Mouse (Mus musculus) midbrain, postnatal 0 days (tissue): ENCODE results near the gene Shd. TPM values are rescaled to one million over a fixed set of nuclear protein-coding genes. Genes with fewer than 3 reads are reported as not detected.

Source experiments
- ATAC-seq: fragments of 200-750 bp; cut with Nextera tagmentation; 2 replicates; pipeline ENCODE4 v1.8.0; 2017; ENCODE audit warnings: moderate number of reproducible peaks, mild to moderate bottlenecking, moderate TSS enrichment, moderate library complexity; ENCODE audit not compliant: low FRiP score
- DNase-seq: peaks from one replicate; pipeline ENCODE4 v3.0.0-alpha.2; 2015; ENCODE audit warnings: low spot score
- H3K27ac ChIP-seq: fragments of 300-500 bp; sonication (generic); 2 replicates; pipeline ENCODE4 v1.5.1; 2014; ENCODE audit warnings: low read depth, mild to moderate bottlenecking, low read length, mixed read lengths
- H3K27me3 ChIP-seq: fragments of 300-500 bp; sonication (generic); 2 replicates; pipeline ENCODE4 v1.6.1; 2014; ENCODE audit warnings: low read length, control low read depth, mixed read lengths; ENCODE audit not compliant: insufficient read depth
- H3K36me3 ChIP-seq: fragments of 300-500 bp; sonication (generic); 2 replicates; pipeline ENCODE4 v1.6.1; 2014; ENCODE audit warnings: low read length, control low read depth, mixed read lengths; ENCODE audit not compliant: insufficient read depth
- H3K4me1 ChIP-seq: fragments of 300-500 bp; sonication (generic); 2 replicates; pipeline ENCODE4 v1.6.1; 2014; ENCODE audit warnings: mild to moderate bottlenecking, control low read depth, antibody characterized with exemption, low read length, mixed read lengths; ENCODE audit not compliant: insufficient read depth
- H3K4me2 ChIP-seq: fragments of 300-500 bp; sonication (generic); 2 replicates; pipeline ENCODE4 v1.6.1; 2014; ENCODE audit warnings: low read depth, mild to moderate bottlenecking, low read length, mixed read lengths; ENCODE audit not compliant: poor library complexity, severe bottlenecking
- H3K4me3 ChIP-seq: fragments of 300-500 bp; sonication (generic); 2 replicates; pipeline ENCODE4 v1.5.1; 2014; ENCODE audit warnings: low read depth, mild to moderate bottlenecking, low read length, moderate library complexity
- H3K9ac ChIP-seq: fragments of 300-500 bp; sonication (generic); replicated peaks from 2 replicates; pipeline ENCODE4 v1.6.1; 2014; ENCODE audit warnings: mild to moderate bottlenecking, low read length, moderate library complexity, mixed read lengths; ENCODE audit not compliant: poor library complexity, severe bottlenecking
- H3K9me3 ChIP-seq: fragments of 300-500 bp; sonication (generic); 2 replicates; pipeline ENCODE4 v1.6.1; 2016; ENCODE audit warnings: low read length, control low read depth
- CTCF ChIP-seq: IDR thresholded peaks from 2 replicates; pipeline ENCODE4 v1.5.1; 2016; ENCODE audit warnings: antibody characterized with exemption, mild to moderate bottlenecking
- WGBS: fragments of 180-500 bp; shearing (Covaris S2); extraction: QIAGEN DNeasy Blood & Tissue Kit; methylation state at CpG from one replicate; pipeline ENCODE4 v1.1.7; 2014; 5-methylcytosine and 5-hydroxymethylcytosine counted together
- polyA plus RNA-seq: library from polyadenylated mRNA; unstranded; fragments of >200 nt; fragmentation: Nextera tagmentation; extraction: Ambion mirVana; gene quantifications from 2 replicates; pipeline ENCODE4 v1.2.1, GENCODE M21; 2015
- total RNA-seq: library from RNA; depleted of rRNA; stranded (reverse); fragments of >200 nt; gene quantifications from 2 replicates; pipeline ENCODE4 v1.2.3, GENCODE M21; 2014

The Shd gene
- total and polyA plus RNA-seq, 2 experiments from 2014 or later, result 172 to 253 TPM

DNA sequence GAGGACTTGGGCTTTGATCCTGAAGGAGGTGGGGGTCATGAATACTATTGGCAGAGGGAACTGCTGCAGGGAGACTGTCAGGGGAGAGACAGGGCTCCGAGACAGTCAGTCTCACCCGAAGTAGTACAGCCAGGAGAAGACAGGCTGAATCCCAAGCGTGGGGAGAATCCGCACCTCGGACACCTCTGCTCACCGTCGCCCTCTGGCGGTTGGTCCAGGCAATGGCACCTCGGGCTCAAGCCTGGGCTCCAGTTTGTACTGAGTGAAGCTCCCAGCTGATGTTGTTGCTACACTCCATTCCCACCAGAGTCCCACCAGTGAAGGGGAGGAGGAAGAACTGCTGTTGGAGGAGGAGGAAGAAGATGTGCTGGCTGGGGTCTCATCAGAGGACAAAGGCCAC is 40.4 kb downstream of the Shd start:
- peak overlapping the region; percentile 96 for H3K4me2 ChIP-seq
- H3K9ac ChIP-seq, result peak overlapping the region; percentile 72
- no peaks in the 10 kb centered on the region for H3K9me3 ChIP-seq
- no peak overlapping the region for H3K27ac ChIP-seq
- DNase-seq (peak; percentile 42), ATAC-seq (no peak)
- peaks cover 11% of the 10 kb centered on the region for H3K4me1 ChIP-seq
- peaks cover 24% of the 10 kb centered on the region for H3K36me3 ChIP-seq
- H3K4me3 ChIP-seq, result peak overlapping the region; percentile 66
- 6% methylated on average over 9 of the region's 9 CpGs for WGBS
- no peaks in the 10 kb centered on the region for H3K27me3 ChIP-seq
- peak; percentile 91 for TF ChIP-seq CTCF

- peaks cover 11% of the 10 kb centered on the region for H3K4me1 ChIP-seq
- DNase-seq (no peak), ATAC-seq (no peak)
- no peak for TF ChIP-seq CTCF
- H3K27me3 ChIP-seq, result no peaks in the 10 kb centered on the region
- H3K27ac ChIP-seq, result no peak overlapping the region
- no peak overlapping the region for H3K4me3 ChIP-seq
- no peak overlapping the region for H3K4me2 ChIP-seq
- H3K36me3 ChIP-seq, result peaks cover 32% of the 10 kb centered on the region
- H3K9ac ChIP-seq, result no peak overlapping the region
- WGBS, result 85% methylated on average over 7 of the region's 7 CpGs
- no peaks in the 10 kb centered on the region for H3K9me3 ChIP-seq
These were observed 41.2 kb downstream of the Shd start for GRCm38 (mm10) chr17:56011441-56011840.

GRCm38 (mm10) chr17:56015293-56015692 is 45.0 kb downstream of the Shd start:
- Histone ChIP-seq H3K4me2 (no peak overlapping the region), H3K9ac (no peak overlapping the region), H3K27ac (no peak overlapping the region), H3K36me3 (peaks cover 61% of the 10 kb centered on the region), H3K27me3 (no peaks in the 10 kb centered on the region), H3K9me3 (no peaks in the 10 kb centered on the region), H3K4me1 (peaks cover 6% of the 10 kb centered on the region), H3K4me3 (no peak overlapping the region)
- TF ChIP-seq CTCF, result no peak
- DNase-seq, result no peak
- no peak for ATAC-seq
- 93% methylated on average over 9 of the region's 9 CpGs for WGBS

GRCm38 (mm10) chr17:56016382-56016781 is 46.1 kb downstream of the Shd start:
- H3K4me2 ChIP-seq, result no peak overlapping the region
- peaks cover 60% of the 10 kb centered on the region for H3K36me3 ChIP-seq
- H3K4me3 ChIP-seq, result no peak overlapping the region
- no peak for TF ChIP-seq CTCF
- ATAC-seq (no peak), DNase-seq (no peak)
- H3K27me3 ChIP-seq, result no peaks in the 10 kb centered on the region
- no peak overlapping the region for H3K27ac ChIP-seq
- no peaks in the 10 kb centered on the region for H3K9me3 ChIP-seq
- H3K4me1 ChIP-seq, result no peaks in the 10 kb centered on the region
- WGBS, result 89% methylated on average over 8 of the region's 8 CpGs
- no peak overlapping the region for H3K9ac ChIP-seq

DNA sequence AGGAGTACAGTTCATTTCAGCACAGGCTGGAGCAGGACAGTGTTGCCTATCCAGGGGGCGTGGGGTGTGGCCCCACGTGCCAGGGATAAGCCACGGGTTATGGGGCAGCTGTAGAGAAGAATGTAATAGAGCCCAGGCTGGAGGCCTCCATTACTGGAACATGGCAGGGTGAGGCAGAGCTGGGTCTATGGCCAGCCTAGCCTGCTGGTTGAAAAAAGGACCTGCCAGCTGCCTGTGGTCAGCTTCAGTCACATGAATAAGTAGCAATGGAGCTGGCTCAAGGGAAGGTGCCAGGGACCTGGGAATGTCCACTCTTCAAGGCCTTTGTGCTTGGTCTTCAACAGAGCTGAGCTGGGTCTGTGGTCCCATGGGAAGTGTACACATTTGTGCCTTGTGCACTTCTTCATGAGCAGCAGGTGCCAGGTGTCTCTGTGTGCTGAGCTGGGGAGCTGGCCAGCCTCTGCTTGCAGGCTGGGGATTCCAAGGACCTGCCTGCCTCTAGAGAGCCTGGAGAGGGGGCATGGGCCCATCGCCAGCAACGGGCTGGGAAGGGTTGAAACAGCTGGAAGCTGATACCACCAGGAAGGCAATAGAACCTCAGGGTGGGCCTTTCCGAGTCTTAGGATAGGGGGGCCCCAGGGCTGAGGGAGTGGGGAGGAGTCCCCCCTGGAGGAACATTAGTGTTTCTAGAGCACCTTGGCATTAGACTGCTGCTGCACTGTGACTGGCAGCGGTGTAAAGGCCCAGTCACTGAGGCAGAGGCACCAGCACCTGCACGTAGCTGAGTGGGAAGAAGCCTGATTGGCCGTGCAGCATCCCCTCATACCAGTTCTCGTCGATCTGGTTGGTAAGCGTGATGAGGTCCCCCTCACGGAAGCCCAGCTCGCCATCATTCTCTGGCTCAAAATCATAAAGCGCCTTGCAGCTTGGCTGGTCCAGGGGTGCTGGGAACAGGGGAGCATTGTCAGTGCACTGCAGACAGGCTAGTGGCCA is 46.8 kb downstream of the Shd start:
- 82% methylated on average over 15 of the region's 15 CpGs for WGBS
- H3K9ac ChIP-seq, result no peak overlapping the region
- peaks cover 54% of the 10 kb centered on the region for H3K36me3 ChIP-seq
- no peak for TF ChIP-seq CTCF
- no peak overlapping the region for H3K4me3 ChIP-seq
- DNase-seq, result no peak
- H3K27me3 ChIP-seq, result no peaks in the 10 kb centered on the region
- ATAC-seq, result 0 out of 2 replicates have a peak, but pooled peaks have one; percentile 1
- no peaks in the 10 kb centered on the region for H3K4me1 ChIP-seq
- H3K4me2 ChIP-seq, result no peak overlapping the region
- H3K9me3 ChIP-seq, result no peaks in the 10 kb centered on the region
- H3K27ac ChIP-seq, result no peak overlapping the region

GRCm38 (mm10) chr17:56017848-56018247 is 47.6 kb downstream of the Shd start:
- Histone ChIP-seq H3K27me3 (no peaks in the 10 kb centered on the region), H3K36me3 (peaks cover 50% of the 10 kb centered on the region), H3K9me3 (no peaks in the 10 kb centered on the region), H3K4me3 (no peak overlapping the region), H3K4me2 (no peak overlapping the region), H3K27ac (peak overlapping the region; percentile 14; the same call in 1 of the 2 replicates), H3K4me1 (0 out of 2 replicates have a peak, but pooled peaks cover 3% of the 10 kb centered on the region), H3K9ac (no peak overlapping the region)
- TF ChIP-seq CTCF, result no peak
- 92% methylated on average over 7 of the region's 7 CpGs for WGBS
- ATAC-seq (0 out of 2 replicates have a peak, but pooled peaks have one; percentile 3), DNase-seq (no peak)
